Mouse (Mus musculus) hindbrain, embryonic 13.5 days (tissue): ENCODE measurements around the gene Pvr. TPM values are rescaled to one million over a fixed set of nuclear protein-coding genes. Genes with fewer than 3 reads are reported as not detected.

Experiments used
- ATAC-seq: fragments of 200-750 bp; cut with Nextera tagmentation; 2 replicates; pipeline ENCODE4 v1.8.0; 2017; ENCODE audit warnings: moderate TSS enrichment; ENCODE audit not compliant: low FRiP score
- H3K27ac ChIP-seq: fragments of 300-500 bp; sonication (generic); 2 replicates; pipeline ENCODE4 v1.5.1; 2015; ENCODE audit warnings: inconsistent platforms, mild to moderate bottlenecking, moderate library complexity
- H3K27me3 ChIP-seq: fragments of 300-500 bp; sonication (generic); 2 replicates; pipeline ENCODE4 v1.6.1; 2015; ENCODE audit warnings: mild to moderate bottlenecking, inconsistent platforms
- H3K36me3 ChIP-seq: fragments of 300-500 bp; sonication (generic); 2 replicates; pipeline ENCODE4 v1.6.1; 2015; ENCODE audit warnings: mild to moderate bottlenecking, inconsistent platforms
- H3K4me1 ChIP-seq: fragments of 300-500 bp; sonication (generic); replicated peaks from 2 replicates; pipeline ENCODE4 v1.6.1; 2015; ENCODE audit warnings: inconsistent platforms
- H3K4me2 ChIP-seq: fragments of 300-500 bp; sonication (generic); 2 replicates; pipeline ENCODE4 v1.6.1; 2015; ENCODE audit warnings: inconsistent platforms, mild to moderate bottlenecking, moderate library complexity
- H3K4me3 ChIP-seq: fragments of 300-500 bp; sonication (generic); 2 replicates; pipeline ENCODE4 v1.5.1; 2015; ENCODE audit warnings: mild to moderate bottlenecking, inconsistent platforms
- H3K9ac ChIP-seq: fragments of 300-500 bp; sonication (generic); 2 replicates; pipeline ENCODE4 v1.6.1; 2015; ENCODE audit warnings: mild to moderate bottlenecking, inconsistent platforms
- H3K9me3 ChIP-seq: fragments of 300-500 bp; sonication (generic); 2 replicates; pipeline ENCODE4 v1.6.1; 2016; ENCODE audit warnings: inconsistent platforms
- WGBS: fragments of 180-500 bp; shearing (Covaris S2); methylation state at CpG from one replicate; pipeline ENCODE4 v1.1.7; 2015; 5-methylcytosine and 5-hydroxymethylcytosine counted together
- polyA plus RNA-seq: library from polyadenylated mRNA; unstranded; fragments of >200 nt; fragmentation: Nextera tagmentation; extraction: Ambion mirVana; gene quantifications from 2 replicates; pipeline ENCODE4 v1.2.1, GENCODE M21; 2015

Pvr gene
- polyA plus RNA-seq, 1 experiment from 2014 or later, result 7.8 TPM

DNA sequence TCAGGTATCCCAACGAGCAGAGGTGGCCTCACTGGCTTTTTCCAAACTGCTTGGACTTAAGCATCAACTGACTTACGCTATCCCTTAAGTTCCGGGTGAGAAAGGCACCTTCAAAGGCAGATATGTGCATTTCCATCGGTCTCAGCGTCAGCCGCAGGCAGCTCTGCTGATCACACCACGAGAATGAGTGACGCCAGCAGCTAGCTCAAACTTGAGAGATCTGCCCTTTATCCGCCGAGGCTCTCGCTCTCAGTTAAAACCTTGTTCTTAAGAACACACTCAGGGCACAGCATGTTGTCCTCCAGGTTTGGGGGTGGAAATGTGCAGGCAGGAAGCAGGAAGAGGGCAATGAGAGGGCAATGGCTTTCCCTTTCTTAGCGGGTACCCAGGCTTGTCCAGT is 28.0 kb upstream of the Pvr start:
- no peaks in the 10 kb centered on the region for H3K9me3 ChIP-seq
- 77% methylated on average over 12 of the region's 12 CpGs for WGBS
- ATAC-seq, result no peak
- no peaks in the 10 kb centered on the region for H3K27me3 ChIP-seq
- no peaks in the 10 kb centered on the region for H3K36me3 ChIP-seq
- no peak overlapping the region for H3K4me2 ChIP-seq
- H3K27ac ChIP-seq, result no peak overlapping the region
- H3K4me3 ChIP-seq, result no peak overlapping the region
- H3K4me1 ChIP-seq, result no peaks in the 10 kb centered on the region
- H3K9ac ChIP-seq, result no peak overlapping the region

DNA sequence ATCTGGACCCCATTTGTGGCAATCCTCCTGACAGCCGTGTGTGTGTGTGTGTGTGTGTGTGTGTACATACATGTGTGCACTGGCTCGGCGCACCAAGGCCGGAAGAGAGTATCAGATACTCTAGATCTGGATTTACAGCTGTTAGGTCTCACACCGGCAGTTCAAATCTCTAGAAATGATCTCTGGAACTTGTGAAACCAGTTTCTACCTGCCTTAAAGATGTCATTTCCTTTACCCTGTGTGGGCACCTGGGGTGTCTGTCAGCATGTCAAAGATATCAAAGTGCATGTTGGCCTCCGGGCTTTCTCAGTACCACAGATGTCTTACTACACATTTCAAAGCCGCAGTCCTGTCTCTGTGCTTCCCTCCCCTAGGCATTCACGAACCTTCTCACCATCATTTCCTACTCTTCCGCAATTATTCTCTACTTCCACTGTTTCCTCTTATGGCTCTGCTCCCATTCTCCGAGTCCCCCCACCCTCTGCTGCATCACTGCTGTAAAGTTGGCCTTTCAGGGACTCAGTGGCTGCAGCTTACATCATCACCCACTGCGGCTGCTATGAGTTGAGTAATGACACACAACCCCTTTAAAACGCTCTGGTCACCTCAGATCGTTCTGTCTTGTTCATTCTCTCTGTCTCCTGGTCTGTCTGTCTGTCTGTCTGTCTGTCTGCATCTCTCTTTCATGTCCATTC is 25.0 kb upstream of the Pvr start:
- Histone ChIP-seq H3K36me3 (no peaks in the 10 kb centered on the region), H3K9me3 (no peaks in the 10 kb centered on the region), H3K9ac (no peak overlapping the region), H3K4me3 (no peak overlapping the region), H3K4me1 (no peaks in the 10 kb centered on the region), H3K27me3 (no peaks in the 10 kb centered on the region), H3K27ac (no peak overlapping the region), H3K4me2 (no peak overlapping the region)
- 92% methylated on average over 13 of the region's 13 CpGs for WGBS
- ATAC-seq, result no peak

DNA sequence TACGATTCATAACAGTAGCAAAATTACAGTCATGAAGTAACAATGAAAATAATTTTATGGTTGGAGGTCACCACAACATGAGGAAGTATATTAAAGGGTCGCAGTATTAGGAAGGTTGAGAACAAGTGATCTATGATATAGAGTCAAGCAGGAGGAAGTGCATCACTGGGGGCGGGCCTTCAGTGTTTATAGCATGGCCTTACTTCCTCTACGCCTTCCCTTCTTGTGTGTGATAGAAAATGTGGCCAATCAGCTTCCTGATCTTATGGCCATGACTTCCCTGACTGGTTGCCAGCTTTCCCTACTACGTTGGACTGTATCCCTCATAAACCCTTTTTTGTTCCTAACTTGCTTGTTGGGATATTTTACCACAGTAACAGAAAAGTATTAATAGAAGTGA is 24.2 kb upstream of the Pvr start:
- no peak overlapping the region for H3K4me3 ChIP-seq
- ATAC-seq, result no peak
- H3K4me1 ChIP-seq, result no peaks in the 10 kb centered on the region
- no peaks in the 10 kb centered on the region for H3K36me3 ChIP-seq
- H3K9ac ChIP-seq, result no peak overlapping the region
- H3K4me2 ChIP-seq, result no peak overlapping the region
- no peaks in the 10 kb centered on the region for H3K9me3 ChIP-seq
- 94% methylated on average over 5 of the region's 5 CpGs for WGBS
- H3K27me3 ChIP-seq, result no peaks in the 10 kb centered on the region
- H3K27ac ChIP-seq, result no peak overlapping the region

DNA sequence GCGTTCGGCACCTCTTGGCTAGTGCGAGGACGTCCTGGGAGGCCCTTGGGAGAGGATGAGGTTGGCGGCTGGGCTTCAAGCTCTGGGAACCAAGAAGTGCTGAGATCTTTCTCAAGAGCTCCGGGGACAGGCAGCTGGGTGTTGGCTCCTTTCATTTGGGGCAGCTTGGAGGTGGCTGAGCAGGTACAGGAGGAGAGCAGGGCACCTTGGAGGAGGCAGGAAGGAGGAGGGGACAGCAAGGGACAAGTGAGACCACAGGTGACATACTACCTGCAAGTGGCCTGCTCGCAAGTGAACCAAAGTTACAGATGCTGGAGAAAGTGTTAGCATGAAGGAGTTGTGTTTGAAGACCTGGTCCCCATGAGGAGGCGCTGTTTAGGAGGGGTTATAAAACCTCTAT is 23.7 kb upstream of the Pvr start:
- WGBS, result 94% methylated on average over 8 of the region's 8 CpGs
- Histone ChIP-seq H3K4me1 (no peaks in the 10 kb centered on the region), H3K9me3 (no peaks in the 10 kb centered on the region), H3K27ac (no peak overlapping the region), H3K4me2 (no peak overlapping the region), H3K36me3 (no peaks in the 10 kb centered on the region), H3K27me3 (no peaks in the 10 kb centered on the region), H3K9ac (no peak overlapping the region), H3K4me3 (no peak overlapping the region)
- no peak for ATAC-seq

DNA sequence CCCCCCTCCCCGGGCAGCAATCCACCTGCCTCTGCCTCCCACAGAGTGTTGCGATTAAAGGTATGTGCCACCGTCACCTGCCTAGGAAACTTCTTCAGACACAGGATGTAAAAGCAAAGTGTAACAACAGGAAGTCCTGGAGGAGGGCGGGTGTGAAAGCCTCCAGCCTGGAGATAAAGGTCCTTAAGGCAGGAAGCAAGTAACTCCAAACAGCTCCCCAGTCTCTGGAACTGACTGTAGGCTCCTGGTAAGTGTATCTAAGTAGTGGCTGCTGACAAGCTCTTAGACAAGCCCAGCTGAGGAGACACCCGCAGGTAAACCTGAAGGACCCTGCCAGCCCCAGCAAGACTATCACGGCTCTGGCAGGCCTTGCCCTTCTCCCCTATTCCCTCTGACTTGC is 19.3 kb upstream of the Pvr start:
- Histone ChIP-seq H3K9me3 (no peaks in the 10 kb centered on the region), H3K4me2 (no peak overlapping the region), H3K4me3 (no peak overlapping the region), H3K27ac (no peak overlapping the region), H3K36me3 (no peaks in the 10 kb centered on the region), H3K9ac (no peak overlapping the region), H3K4me1 (no peaks in the 10 kb centered on the region), H3K27me3 (no peaks in the 10 kb centered on the region)
- no peak for ATAC-seq
- WGBS, result 56% methylated on average over 5 of the region's 6 CpGs

DNA sequence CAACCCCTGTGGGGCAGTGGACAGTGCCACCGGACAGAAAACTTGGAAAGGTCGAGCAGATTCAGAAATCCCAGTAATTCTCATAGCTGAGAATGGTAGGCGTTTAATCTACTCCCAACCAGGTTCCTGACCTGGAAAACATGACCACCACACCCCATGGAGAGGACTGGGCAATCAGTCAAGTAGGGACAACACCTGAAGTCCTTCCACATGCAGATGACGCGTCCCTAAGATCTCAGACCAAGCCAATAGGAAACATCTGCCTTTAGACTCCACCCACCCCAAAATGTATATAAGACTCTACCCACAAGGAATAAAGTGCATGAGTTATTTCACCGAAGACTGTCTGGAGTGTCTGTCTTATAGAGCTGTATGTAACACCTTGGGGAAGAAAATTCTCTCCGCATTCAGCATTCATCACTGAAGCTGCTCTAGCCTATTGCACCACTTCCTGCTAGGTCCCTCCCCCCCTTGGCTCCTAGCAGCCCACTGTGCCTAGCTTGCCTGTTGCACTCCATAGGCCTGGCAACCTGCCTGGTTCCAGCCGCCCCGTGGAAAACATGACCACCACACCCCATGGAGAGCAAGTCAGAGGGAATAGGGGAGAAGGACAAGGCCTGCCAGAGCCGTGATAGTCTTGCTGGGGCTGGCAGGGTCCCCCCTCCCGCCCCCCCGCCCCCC is 18.7 kb upstream of the Pvr start:
- Histone ChIP-seq H3K4me3 (no peak overlapping the region), H3K27ac (no peak overlapping the region), H3K9ac (no peak overlapping the region), H3K36me3 (no peaks in the 10 kb centered on the region), H3K27me3 (no peaks in the 10 kb centered on the region), H3K4me1 (no peaks in the 10 kb centered on the region), H3K9me3 (no peaks in the 10 kb centered on the region), H3K4me2 (no peak overlapping the region)
- 65% methylated on average over 11 of the region's 12 CpGs for WGBS
- ATAC-seq, result no peak

DNA sequence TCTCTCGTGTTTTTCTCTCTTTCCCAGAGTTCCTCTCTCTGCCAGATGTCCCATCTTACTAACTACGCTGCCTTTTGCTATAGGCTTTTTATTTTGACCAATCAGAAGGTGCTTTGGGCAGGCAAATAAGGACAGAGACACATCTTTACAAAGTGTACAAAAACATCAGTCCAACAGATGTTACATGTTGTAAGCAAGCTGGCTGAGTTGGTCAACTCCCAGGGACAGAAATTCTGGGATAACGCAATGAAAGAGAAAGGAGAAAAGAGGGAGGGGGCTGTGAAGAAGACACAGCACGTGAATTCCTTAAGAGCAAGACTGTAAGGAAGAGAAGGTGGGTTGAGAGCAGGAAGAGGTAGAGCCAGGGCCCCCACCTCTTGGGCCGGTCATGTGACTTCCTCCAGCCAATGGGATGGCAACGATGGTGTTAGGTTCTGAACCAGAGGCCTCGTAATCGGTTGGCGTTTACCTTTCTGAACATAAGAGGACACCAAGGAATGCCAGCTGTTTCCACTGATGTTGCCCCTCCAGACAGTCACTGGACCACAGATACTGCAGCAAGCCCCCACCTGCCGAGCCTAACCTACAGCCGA is 16.4 kb upstream of the Pvr start:
- peaks cover 4% of the 10 kb centered on the region; the same call in 1 of the 2 replicates for H3K4me1 ChIP-seq
- H3K9ac ChIP-seq, result no peak overlapping the region
- H3K4me3 ChIP-seq, result no peak overlapping the region
- peaks cover 2% of the 10 kb centered on the region; the same call in 1 of the 2 replicates for H3K27me3 ChIP-seq
- no peaks in the 10 kb centered on the region for H3K36me3 ChIP-seq
- H3K9me3 ChIP-seq, result no peaks in the 10 kb centered on the region
- no peak for ATAC-seq
- no peak overlapping the region for H3K27ac ChIP-seq
- WGBS, result 85% methylated on average over 11 of the region's 11 CpGs
- no peak overlapping the region for H3K4me2 ChIP-seq

DNA sequence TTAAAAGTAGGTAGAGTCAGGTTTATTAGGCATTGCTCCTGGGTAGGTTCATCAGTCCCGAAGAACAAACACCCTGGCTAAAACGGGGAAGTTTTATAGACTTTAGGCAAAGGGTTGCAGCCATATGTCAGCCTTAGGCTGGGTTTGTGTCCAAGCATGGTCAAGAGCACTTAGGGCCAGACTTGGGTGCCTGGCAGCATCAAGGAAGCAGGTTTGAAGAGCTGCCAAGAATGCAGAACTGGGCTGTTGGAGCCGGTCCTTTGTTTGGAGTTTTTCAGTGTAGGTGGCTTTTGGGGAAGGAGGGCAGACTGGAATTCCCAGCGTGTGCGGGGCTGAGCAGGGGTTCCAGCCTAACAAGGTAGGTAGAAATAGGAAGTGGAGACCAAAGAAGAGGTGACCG is 15.0 kb upstream of the Pvr start:
- no peaks in the 10 kb centered on the region for H3K36me3 ChIP-seq
- ATAC-seq, result no peak
- H3K9me3 ChIP-seq, result no peaks in the 10 kb centered on the region
- no peak overlapping the region for H3K4me2 ChIP-seq
- peaks cover 10% of the 10 kb centered on the region; the same call in 1 of the 2 replicates for H3K27me3 ChIP-seq
- H3K9ac ChIP-seq, result no peak overlapping the region
- no peak overlapping the region for H3K4me3 ChIP-seq
- peaks cover 7% of the 10 kb centered on the region; the same call in 1 of the 2 replicates for H3K4me1 ChIP-seq
- H3K27ac ChIP-seq, result no peak overlapping the region
- 84% methylated on average over 6 of the region's 6 CpGs for WGBS

DNA sequence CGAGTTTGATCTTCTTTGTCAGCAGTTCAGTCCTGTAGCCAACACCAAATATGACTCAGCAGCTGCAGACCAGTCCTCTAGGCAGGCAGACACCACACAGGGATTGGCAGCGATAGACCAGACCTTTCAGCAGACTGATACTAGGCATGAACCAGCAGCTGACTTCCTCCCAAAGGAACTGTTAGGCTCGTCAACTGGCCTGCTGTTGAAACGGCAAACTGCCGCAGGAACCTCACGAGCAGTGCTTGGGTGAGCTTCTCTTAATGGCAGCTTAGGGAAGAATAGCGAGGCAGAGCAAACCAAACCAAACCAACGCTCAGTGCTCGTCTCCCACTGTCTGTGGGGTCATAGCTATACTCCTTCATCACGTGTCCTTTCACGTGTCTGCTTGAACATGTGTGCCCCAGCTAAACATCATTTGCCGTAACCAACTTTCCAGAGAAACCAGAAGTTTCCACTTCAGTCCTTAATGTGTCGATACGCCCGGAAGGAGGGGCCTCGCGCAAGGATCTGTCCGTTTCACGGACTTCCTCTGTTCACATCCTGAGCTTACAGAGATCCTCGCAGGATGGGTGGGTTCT is 14.3 kb upstream of the Pvr start:
- H3K9me3 ChIP-seq, result no peaks in the 10 kb centered on the region
- WGBS, result 82% methylated on average over 20 of the region's 20 CpGs
- H3K9ac ChIP-seq, result no peak overlapping the region
- no peak overlapping the region for H3K27ac ChIP-seq
- no peak overlapping the region for H3K4me3 ChIP-seq
- no peaks in the 10 kb centered on the region for H3K36me3 ChIP-seq
- peaks cover 10% of the 10 kb centered on the region; the same call in 1 of the 2 replicates for H3K27me3 ChIP-seq
- H3K4me1 ChIP-seq, result peaks cover 7% of the 10 kb centered on the region; the same call in 1 of the 2 replicates
- no peak for ATAC-seq
- no peak overlapping the region for H3K4me2 ChIP-seq

DNA sequence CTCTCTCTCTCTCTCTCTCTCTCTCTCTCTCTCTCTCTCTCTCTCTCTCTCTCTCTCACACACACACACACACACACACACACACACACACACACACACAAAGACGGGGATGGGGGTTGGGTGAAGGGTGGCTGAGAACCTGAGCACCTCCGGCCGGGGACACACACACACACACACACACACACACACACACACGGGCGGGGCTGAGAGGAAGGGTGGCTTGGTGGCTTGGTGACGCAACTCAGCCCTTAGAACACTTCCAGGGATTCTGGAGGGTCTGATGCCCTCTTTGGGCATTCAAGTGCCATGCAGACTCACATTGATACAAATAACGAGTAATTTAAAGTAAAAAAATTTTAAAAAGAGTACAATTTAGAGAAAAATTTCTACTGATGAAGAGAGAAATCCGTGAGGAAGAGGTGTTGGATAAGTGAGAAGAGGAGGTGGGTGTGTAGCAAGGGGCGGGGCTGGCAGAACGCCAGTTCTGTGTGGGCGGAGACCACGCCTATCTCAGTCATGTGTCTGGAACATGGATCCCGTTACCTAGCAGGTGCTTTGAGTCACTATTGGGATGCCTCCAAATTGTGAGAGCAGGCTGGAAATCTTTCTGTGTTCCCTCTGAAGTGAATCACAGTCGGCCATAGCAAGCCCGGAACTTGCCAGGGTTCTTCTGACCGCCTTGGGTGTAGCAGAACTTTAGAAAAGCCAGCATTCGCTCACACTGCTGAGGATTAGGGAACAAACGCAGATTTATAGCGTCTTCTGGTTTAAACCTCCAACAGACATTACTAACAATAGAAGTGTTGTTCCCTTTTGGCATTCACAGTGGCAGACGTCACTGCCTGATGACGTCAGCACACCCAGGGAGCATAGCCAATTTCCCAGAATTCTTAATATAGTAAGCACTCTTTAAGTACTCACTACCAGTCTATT is 12.2 kb upstream of the Pvr start:
- Histone ChIP-seq H3K27ac (no peak overlapping the region), H3K36me3 (no peaks in the 10 kb centered on the region), H3K27me3 (peaks cover 10% of the 10 kb centered on the region; the same call in 1 of the 2 replicates), H3K4me1 (peaks cover 7% of the 10 kb centered on the region; the same call in 1 of the 2 replicates), H3K9me3 (no peaks in the 10 kb centered on the region), H3K4me3 (peak overlapping the region; percentile 27), H3K9ac (no peak overlapping the region), H3K4me2 (peak overlapping the region; percentile 40)
- WGBS, result 26% methylated on average over 21 of the region's 21 CpGs
- peak; percentile 82 for ATAC-seq

DNA sequence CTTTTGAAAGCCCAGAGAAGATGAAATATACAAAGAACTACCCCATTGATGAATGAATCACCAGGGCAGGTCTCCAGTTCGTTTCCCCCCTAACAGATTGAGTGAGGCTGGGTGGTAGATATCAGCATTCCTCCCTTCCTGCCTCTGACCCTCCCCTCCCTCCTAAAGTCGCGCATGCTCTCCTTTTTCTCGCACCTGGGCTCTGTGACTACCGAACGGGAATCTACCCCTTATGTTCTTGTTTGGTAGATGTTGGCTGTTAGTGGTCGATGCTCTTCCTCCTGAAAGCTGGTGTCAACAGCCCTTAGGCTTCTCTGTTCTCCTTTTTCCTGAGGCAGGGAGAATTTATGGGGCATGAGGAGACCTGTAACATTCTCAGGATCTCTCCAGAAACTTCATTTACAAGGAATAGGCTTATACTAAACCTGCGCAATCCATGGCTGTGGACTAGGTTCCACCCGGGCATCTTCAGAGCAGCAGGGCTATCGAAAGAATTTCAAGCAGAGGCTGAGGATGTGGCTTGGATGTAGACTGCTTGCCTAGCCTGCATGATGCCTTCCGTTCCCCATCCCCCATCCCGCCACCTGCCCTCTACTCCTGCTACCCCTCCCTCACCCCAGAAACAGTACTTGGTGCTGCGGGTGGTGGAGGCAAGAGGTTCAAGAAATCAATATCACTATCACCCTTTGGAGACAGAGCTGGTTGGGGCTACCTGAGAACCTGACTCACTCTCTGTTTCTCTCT is 11.3 kb upstream of the Pvr start:
- WGBS, result 29% methylated on average over 13 of the region's 13 CpGs
- Histone ChIP-seq H3K9ac (no peak overlapping the region), H3K4me2 (peak overlapping the region; percentile 40; the same call in 1 of the 2 replicates), H3K4me1 (peaks cover 7% of the 10 kb centered on the region; the same call in 1 of the 2 replicates), H3K36me3 (no peaks in the 10 kb centered on the region), H3K4me3 (no peak overlapping the region), H3K27me3 (peaks cover 10% of the 10 kb centered on the region; the same call in 1 of the 2 replicates), H3K9me3 (no peaks in the 10 kb centered on the region), H3K27ac (no peak overlapping the region)
- no peak for ATAC-seq
